Mouse (Mus musculus) fat pad, adult 2 months (tissue): ENCODE data around the gene Rbm20.
A peak's percentile ranks its signal among the peaks of the same experiment; 100 is the strongest.

Experiments
- DNase-seq: peaks from one replicate; pipeline ENCODE4 v3.0.0-alpha.2; 2011; ENCODE audit warnings: low read depth, low spot score; ENCODE audit errors: extremely low read depth

Rbm20 gene

DNA sequence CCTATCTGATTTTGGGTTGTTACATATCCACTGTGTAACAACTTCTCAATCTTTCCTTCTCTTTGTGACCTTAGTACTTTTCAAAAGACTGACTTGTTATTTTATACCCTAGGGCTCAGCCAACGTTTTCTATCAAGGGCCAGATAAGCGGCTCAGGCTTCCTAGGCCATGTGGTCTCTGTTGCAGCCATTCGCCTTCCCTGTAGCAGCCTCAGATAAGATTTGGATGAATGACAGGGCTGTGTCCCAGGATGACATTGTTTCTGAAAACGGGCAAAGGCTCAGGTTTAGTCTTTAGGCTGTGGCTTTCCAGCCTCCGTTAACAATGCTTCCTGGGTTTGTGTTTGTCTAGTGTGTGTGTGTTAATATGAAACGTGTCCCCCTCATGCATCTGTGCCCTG is 36.3 kb downstream of the Rbm20 start:
- no peak for DNase-seq

DNA sequence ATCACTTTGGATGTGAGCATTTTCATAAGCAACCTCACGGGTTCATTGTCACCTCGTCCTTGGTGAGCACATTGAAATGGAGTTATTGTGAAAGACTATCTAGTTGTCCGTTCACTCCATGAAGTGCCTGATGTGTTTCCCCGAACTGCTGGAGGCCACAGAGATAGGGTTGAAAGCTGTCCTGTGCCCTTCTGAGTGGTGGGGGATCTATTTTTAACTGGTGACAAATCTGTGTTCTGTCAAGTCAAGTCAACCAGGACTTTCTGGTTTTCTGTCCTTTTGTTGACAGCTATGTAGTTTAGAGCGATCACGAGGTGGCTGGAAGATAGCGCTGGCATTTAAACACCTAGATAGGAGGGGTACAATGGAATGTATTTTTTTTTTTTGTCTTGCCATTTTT is 39.4 kb downstream of the Rbm20 start:
- no peak for DNase-seq

DNA sequence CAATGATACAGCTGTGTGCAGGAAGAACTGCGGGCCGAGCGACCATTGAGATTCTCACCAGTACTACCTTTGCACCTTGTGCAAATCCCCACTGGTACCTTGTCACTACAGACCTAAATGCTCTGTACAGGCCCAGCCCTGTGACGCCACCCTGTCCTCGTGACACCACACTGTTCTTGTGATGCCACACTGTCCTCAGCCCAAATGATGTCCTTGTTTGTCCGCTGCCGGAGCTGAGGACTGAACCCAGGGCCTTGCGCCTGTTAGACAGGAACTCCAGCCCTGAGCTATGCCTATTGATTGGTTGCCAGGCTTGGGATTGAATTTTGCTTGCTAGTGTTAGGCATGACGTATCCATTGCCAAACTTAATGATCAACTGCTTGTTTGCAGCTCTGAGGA is 40.3 kb downstream of the Rbm20 start:
- DNase-seq, result no peak

DNA sequence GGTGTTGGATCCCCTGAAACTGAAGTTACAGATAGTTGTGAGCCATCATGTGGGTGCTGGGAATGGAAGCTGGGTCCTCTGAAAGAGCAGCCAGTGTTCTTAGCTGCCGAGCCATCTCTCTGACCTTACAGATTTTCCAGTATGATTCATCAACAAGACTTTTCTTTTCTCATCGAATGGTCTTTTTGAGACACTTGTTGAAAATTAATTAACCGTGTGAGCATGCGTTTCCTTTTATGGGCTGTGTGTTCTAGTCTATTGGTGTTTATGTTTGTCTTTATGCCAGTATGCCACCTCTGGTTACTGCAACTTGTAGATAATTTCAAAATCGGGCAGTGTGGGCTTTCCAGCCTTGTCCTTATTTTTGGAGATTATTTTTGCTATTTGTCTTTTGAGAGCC is 45.1 kb downstream of the Rbm20 start:
- no peak for DNase-seq

DNA sequence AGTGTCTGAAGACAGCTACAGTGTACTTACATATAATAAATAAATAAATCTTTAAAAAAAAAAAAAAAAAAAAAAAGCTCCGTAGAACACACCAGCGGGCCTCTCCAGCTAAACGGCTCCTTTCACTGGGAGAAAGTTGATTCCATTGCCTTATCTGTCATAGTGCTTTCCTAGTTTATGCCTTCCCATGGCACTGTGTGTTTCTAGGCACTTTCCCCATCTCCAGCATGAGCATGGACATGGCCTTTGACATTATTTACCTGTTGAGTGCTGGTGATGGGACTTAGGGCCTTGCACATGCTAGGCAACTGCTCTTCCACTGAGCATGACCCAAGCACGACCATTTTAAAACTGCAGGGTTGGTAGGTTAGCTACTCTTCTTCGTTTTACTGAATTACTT is 46.9 kb downstream of the Rbm20 start:
- no peak for DNase-seq

DNA sequence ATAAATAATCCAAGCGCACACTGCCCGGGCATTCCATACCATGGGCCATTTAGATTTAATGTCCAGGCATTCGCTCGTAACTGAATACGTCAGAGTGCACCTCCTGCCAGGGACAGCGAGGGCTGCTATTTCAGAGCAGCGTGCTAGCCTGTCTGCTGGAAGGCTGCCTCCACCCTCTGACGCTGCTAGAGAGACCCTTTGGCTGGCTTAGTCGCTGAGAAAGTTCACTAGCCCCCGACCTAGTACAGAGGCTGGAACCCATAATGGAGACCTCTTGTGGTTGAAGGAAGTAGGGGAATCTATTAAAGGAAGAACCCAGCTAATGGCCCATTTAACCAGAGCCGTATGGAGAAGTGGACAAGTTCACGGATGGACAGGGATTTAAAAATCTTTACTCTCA is 49.2 kb downstream of the Rbm20 start:
- DNase-seq, result no peak

DNA sequence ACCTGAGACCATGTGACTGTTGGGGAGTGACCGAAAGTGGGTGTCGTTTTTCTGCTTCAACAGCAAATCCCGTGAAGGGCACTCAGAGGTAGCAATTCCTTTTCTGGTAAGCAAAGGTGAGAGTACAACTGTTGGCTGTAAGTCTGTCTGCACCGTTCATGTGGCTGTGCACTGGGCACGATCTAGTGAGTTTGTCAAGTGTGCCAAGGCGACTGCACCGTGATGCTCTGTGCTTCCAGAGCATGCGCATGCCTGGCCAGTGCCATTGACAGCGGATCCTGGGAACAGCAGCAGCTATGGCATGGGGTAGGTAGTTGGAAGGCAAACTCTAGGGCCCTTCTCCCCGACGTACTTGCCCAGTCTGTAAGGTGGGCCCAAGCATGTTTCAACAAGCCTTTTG is 49.6 kb downstream of the Rbm20 start:
- DNase-seq, result no peak

DNA sequence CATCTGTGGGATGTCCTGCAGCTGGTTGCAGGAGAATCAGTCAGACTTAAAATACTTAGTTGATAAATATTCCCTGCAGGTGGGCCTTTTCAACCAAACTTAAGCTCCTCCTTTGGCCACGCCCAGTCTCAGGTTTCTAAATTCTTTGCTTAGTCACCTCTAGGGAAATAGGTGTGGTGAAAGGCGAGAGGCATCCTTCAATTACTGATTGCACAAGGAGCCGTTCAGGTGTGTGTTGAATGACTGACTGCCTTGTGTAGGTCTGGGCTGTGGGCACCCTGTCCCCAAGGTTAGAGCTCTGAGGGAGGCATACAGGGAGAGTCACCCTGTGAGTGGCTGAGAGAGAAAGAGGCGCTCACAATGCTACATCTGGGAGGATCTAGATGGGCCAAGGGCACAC is 50.2 kb downstream of the Rbm20 start:
- DNase-seq, result peak; percentile 14

DNA sequence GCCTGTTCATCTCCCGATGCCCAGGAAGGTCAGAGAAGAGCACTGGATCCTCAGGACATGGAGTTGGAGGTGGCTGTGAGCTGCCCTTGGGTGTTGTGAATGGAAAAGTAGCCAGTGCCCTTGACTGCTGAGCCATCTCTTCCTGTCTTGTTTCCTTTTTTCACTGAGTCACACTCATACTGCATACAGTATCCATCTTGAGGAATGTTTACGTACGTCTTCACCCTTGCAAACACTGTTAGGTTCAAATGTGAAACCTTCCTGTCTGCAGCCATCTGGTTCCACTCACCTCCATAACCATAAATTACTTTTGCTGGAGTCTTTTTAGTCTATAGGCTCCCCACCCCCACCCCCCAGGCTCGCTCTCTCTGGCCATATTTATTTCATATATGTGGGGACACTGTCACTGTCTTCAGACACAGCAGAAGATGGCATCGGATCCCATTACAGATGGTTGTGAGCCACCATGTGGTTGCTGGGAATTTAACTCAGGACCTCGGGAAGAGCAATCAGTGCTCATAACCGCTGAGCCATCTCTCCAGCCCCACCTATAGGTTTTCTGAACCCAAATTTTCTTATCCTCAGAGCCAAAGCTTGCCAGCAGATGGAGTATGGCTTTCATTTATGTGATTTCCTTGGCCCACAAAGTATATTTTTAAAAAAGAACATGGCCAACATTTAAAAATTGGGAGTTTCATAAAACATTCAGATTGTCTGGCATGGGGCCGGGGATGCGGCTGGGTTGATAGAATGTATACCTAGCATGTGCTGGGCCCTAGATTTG is 51.0 kb downstream of the Rbm20 start:
- no peak for DNase-seq

DNA sequence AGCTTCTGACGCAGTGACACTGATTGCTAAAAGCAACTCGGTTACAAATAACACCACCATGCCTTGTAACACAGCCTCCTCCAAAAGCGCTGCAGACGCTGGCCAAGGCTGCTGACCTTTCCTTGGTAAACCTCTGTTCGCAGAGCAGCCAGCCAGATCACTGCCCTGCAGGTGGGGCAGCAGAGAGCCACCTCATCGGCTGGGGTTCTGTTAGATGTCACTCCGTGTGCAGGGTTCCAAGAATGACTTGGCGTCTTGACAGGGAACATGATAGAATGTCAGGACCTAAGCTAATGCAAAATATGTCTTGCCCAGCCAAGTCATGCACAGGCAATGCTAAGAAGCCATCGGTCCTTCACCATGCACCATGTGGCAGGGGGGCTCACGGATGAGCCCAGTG is 52.8 kb downstream of the Rbm20 start:
- no peak for DNase-seq

DNA sequence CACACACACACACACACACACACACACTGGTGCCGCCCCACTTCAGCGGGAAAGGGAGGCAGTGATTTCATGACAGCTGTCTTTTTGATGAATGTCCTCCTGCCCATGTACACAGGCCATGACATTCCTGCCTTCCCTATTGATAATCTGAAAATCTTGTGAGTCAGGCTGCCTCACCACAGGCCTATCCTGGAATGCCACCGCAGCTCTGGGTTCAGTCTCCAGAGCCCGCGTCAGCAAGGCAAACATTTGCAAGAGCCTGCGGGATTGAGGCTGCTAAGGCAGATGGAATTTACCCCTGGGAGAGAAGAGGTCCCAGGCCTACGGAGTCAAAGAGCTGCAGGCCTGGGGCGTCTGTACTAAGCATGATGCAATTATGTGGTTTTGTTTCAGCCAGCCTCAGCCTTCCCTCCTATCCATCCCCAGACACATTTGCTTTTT is 54.7 kb downstream of the Rbm20 start:
- DNase-seq, result no peak

DNA sequence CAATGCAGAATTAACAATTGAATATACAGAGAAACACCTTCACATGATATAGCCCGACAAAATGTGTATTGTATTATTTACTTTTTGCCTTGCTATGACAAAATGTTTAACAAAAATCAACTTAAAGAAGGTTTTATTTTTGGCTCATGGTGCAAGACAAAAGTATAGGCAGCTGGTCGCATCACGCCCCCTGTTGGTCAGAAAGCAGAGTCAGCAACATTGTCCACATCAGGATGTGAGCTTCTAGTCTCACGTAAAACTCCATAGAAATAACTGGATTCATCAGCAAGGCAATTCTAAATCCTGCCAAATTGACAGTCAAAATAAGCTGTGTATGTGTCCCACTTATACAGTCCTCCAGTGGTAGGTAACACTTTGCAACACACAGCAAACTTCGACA is 57.7 kb downstream of the Rbm20 start:
- no peak for DNase-seq

DNA sequence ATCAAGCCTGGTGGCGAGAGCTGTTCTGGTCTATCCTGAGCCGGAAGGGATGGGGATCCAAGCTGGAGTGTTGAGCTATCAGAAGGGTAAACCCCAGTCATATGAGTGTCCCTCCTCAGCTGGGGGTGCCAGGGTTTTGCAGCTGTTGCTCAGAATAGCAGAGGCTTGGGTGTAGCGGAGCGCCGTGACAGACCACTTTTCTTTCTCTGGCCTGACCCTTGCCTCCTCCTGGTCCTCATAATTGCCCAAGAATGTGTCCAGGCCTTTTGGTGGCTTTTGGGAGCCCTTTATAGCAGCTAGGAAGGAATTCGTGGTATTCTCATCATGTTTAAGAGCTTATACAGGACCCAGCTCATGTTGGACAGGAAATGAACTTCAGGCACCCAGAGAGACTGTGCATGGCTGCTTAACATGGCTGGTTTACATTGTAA is 61.6 kb downstream of the Rbm20 start:
- DNase-seq, result no peak

DNA sequence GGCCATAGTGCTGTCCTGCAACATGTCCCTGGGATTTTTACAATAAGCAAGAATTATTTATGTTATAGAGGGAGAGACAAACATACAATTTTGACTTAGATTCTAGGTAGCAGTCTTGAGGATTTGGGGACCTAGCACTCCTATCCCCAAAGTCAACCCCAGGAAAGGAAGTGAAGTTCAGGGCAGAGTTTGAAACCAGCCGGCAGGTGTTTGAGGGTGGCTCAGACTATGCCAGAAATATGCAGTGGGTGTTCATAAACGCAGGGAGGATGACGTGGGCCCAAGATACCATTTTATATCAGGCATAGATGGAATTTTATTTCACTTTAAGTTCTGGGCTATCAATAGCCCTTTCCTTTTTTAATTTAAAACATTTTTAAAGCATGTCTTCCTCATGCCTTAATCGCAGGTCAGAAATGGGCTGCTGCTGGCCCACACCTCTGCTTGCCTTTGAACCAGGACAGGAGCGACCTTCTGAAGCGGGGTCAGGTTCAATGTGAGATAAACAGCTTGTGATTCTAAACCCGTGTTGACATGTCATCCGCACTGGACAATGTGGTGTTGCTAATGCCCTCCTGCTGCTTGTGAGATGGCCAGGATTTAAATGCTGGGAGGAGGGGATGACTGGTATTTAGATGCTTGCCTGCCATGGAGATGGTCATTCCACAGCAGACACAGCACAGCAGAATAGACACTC is 62.6 kb downstream of the Rbm20 start:
- DNase-seq, result no peak

DNA sequence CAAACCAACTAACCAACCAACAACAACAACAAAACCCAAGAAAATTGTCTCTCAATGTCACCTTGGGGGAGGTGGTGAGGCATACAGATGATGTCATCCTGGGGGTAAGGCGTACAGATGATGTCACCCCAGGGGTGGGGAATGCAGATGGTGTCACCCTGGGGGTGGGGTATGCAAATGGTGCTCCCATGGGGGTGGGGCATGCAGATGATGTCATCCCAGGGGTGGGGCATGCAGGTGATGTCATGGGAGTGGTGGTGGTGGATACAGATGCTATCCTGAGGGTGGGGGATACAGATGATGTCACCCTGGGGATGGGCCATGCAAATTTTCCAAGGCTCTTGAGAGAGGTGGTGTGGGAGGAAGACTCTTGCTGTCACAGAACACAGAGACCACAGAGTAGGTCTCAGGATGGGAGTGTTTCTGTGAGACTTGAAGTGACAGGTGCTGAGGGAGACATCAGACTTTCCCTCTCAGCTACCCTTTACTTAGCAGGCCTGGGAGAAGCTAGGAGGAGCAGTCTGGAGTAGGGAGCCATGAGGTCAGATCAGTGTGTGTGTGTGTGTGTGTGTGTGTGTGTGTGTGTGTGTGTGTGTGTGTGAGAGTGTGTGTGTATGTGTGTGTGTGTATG is 63.8 kb downstream of the Rbm20 start:
- DNase-seq, result no peak

DNA sequence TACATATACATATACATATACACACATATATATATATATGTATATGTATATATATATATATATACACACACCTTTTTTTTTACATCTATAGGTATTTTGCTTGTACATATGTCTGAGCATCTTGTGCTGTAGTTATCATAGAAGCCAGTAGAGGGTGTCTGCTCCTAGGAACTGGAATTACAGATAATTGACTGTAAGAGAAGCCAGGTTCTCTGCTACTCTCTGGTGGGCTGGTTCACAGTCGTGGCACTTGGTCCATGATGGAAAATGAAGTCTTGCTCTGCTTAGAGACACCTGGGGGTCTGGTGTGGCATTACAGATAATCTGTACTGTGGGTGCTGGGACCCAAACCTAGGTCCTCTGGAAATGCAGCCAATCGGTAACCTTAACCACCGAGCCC is 64.8 kb downstream of the Rbm20 start:
- no peak for DNase-seq

DNA sequence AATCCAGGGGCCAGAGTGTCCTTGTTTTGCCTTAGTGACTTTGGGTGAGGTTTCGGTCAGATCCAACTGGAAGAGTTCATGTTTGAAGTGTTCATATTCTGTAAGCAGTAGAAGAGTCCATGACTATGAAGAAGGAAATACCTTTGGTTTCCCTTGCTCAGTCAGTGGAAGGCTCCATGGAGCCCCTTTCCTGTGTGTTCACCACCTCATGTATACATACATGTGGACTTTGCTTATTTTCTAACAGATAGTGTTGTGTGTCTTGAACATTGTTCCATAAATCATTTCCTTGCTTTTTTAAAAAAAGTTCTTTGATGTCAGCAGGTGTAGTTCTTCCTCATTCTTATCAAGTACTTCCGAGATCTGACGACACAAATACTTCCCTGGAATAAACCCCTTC is 68.2 kb downstream of the Rbm20 start:
- DNase-seq, result no peak

DNA sequence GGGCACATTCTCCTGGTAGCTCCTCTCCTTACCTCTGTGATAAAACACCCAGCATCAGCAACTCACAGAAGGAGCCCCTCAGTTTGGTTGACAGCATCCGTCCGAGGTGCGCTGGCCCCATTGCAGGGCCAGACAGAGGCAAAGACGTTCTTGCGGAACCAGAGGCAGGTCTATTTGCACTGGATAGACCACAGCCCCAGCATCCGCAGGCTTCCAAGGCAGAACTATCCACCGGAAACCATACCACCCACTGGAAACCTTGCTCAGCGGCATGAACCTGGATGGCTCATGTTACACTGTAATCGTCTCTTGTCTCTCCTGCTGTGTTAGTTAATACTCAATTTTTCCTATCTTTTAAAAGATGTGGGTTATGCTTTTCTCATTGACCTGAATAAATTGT is 69.0 kb downstream of the Rbm20 start:
- no peak for DNase-seq

DNA sequence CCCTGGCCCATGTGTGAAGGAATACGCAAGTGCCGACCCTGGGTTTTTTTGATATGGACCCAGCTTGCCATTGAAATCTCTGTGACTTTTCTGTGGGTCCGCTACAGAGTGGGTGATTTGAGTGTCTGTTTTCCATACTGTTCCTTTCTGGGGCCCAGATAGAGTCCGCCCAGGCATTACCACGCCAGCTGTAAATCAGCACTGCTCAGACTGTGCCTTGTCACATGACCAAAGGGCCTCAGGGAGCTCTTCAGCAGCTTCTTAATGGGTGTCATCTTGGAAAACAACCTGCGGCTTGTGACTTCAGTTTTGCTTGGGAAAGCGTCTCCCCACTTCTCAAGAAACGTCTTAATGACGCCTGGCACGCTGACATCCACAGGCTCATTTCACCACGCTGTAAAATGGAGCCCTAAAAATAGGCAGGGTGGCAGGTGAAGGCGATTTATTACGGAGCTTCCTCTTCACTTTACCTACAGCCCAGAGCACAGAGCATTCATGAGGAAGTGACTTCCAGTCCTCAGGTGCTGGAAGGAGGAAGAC is 71.2 kb downstream of the Rbm20 start:
- DNase-seq, result peak; percentile 57

DNA sequence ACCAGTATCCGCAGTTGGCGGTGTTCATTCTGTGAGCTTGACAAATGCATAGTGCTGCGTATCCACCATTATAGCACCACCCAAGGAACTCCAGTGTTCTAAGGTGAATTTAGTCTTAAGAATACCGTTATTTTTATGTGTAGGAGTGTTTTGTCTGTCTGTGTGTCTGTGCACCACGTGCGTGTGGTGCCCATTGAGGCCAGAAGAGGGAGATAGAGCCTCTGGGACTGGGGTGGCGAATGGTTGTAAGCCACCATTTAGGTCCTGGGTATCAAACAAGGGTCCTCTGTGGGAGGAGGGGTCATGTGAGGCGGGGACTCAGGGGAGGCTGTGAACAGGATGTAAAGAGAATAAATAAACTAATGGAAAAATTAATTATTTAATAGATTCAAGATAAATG is 72.2 kb downstream of the Rbm20 start:
- DNase-seq, result no peak

DNA sequence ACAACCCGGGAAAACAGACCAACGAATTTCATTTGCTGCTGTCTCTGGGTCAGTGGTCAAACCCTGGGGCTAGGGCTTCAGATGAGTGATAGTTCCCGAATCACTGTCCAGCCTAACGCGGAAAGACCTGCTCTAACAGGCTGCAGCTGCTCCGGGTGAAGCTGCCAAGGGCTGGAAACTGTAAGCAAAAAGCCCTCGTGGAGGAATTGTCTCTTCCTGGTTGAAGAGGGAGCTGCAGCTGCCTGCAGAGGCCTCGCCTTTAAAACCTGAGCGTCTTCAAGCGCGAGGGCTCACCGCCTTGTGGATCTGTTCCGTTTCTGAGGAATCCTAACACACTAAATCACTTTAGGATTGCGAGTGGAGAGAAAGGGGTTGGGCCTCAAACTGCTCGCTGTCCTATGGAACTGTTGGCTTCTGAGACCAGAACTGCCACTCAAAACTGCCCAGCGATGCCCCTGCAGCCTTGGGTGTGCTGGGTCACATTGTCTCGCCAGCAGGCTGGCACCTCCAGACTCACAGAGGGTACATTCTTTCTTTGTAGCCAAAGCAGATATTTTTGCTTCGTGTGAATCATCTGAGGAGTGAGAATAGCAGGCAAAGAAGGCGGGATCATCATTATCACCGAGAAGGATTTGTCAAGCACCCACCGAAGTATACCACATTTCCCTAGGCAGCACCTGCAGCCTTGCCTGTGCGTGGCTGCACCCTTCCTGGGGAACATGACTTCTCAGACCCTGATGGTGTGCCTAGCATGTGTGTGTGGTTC is 74.5 kb downstream of the Rbm20 start:
- no peak for DNase-seq
